Mouse (Mus musculus) ovary, postnatal 14 days (tissue): ENCODE results near the gene Ggt1.
"Not testable (repeated sequence)": the region's sequence is repeated elsewhere in the genome, so short reads cannot be mapped to it uniquely, and the experiment has no call there.

Source experiments
- DNase-seq: peaks from one replicate; pipeline ENCODE4 v3.0.0; 2022; ENCODE audit warnings: low spot score

Gene Ggt1

DNA sequence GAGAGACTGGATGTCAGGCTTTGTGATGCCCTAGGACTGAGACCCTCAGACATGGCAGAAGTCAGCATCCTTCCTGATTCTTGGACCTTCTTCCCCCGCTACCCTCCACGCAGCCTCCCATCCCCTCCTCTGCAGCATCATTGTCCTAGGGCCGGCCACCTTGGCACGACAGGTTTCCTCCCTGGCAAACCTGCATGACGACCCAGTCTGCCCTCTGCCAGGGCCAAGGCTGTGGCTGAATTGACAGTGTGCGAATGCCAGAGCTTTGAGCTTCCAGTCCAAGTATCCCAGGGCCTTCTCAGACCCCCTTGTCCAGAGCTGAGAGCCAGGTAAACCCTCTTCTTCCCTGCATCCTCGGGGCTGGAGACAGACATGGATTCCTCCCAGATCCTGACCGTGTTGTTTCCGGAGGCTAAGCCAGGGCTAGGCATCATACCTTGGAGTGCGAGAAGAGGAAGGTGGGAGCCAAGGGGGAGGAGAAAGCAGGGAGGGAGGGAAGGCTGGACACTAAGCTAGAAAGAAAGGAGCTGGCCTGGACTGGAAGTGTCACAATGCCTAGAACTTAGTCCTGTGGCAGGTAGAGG is at the start of gene Ggt1:
Gene Ggt1, plus strand, starts transcription at position 534 of the 584 bp plus-strand sequence.
- no peak for DNase-seq

DNA sequence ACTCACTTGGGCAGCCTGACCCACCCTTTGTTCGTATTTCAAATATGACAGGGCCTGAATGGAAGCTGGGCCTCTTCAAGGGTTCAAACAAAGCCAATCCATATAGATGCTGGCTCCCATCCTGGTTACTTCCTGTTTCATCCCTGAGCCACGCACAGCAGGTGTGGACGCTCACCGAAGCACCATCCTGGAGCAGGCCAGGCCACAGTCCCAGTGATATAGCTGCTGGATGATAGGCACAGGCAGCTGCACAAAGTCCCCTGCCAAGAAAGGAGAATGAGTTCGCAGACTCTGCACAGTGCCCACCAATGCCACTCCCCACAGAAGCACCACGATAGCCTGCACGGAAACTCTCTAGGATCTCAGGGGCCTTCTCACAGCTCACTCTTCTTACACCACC is 49.5 kb upstream of the Ggt1 start:
- no peak for DNase-seq

DNA sequence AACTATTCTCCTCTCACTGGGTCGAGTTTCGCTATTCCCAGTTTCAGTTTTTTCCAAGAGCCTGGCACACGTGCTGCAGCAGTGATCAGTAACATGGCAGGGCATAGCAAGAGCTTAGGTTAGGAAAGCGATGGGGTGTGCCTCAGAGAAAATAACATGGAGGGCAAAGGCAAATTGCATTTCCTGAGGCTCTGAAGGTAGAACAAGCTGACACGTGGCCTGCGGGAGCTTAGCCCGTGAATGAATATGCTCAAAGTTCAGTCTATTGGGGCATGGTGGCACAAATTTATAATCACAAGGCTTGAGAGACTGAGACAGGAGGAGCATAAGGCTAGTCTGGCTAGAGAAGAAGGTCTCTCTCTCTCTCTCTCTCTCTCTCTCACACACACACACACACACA is 48.6 kb upstream of the Ggt1 start:
- no peak for DNase-seq

DNA sequence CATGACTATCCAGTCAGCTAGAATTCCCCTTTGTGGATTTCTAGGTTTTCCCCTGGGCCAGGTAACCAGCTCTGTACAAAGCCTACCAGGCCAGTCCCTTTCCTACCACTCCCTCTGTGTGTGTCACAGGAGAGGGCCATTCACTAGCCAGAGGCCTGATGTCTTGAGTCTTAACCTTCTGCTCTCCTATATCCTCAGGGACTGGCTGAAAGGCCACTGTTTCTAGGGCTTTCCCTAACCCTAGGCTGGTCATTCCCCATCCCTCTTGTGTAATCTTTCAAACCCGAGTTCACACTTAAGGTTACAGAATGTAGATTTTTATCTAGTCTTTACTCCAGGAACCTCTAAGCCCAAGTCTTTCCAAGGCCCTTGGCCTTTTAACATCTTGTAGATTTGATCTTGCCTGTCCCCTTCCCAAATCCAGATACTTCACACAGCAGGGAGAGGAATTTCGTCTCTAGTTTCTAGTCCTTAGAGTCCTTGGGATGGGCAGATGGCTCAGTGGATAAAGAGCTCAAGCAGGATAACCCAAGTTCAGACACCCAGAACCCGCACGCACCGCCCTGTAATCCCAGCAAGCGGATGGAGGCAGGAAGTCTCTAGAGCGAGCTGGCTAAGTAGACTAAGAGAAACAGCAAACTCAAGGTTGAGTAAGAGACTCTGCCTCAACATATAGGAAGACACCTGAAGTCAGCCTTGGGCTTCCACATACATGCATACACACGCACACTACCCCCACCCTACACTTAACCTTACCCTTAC is 47.9 kb upstream of the Ggt1 start:
- no peak for DNase-seq

DNA sequence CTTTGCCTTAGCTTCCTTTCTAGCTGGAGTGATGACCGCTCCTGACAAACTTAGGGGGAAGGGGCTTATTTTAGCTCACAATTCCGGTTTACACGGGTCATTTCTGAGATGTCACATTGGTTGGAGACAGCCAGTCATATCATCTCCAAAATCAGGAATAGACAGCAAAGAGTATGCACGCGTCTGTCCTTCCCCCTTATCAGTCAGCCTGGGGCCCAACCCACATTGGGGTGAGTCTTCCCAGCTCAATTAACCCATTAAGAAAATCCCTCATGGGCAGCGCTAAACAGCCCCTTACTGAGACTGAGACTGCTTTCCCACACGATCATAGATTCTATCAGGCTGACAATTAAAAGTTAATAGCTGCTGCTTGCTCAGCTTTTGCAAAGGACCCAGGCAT is 47.0 kb upstream of the Ggt1 start:
- no peak for DNase-seq

DNA sequence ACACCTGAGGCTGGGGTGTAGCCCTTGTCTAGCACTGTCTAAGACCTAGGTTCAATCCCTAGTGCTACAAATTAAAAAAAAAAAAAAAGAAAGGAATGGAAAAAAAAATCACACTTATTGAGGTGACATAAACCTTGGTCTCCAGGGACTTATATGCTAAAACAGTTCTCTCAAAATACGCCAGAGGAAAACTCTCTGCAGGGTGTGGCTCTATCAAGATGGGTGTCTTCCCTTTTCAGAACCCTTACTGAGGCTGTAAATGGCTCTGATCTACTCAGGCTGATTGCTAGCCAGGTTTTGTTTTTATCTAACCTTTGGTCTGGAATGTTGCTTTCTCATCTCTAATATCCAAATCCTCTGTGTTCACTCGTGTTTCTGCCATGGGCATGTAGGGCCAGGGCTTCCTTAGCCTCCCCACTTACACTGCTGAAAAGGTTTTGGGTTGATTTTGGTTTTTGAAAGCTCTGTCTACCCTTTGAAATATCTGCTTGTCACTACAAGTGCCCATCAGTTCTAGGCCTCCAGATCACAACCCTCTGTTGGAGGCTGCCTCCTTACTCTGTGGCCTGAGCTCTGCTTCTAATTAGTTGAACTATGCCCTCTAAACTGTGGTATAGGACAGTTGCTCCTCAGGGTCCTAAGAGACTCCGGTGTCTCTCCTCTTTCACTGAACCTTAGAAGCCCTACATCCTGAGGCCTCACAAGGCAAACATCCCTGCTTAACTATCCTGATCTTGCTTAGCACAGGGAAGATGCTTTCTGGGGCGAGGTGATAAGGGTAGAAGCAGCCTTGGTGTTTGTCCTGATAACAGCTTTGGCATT is 46.0 kb upstream of the Ggt1 start:
- DNase-seq, result no peak

DNA sequence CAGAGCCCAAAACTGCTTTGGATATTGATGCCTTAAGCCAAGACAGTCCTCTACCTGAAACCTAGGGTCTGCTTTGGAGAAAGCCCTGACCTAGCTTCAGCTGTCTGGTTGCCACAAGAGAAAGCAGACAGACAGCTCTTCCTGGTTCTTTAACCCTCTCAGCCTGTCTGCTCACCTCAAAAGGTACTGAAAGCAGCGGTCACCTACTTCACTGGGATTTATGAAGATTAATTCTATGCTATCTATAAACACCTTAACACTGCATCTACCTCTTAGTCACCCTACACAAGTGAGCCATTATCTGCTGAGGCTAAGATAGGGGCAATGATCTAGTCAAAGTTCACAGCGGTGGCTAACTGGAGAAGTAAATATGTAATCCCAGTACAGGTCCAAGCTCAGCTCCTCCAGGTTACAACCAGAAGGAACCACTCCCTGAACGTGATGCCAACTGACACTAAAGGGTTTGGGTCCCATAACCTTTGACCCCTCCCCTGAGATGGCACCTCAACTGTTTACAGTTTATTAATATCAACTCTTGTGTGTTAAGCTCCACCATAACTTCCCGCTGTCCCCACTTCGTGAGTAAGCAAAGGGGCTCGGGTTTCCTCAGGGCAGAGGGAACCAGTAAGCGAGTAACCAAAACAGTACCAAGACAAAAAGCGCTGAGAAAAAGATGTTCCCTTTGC is 45.2 kb upstream of the Ggt1 start:
- no peak for DNase-seq

DNA sequence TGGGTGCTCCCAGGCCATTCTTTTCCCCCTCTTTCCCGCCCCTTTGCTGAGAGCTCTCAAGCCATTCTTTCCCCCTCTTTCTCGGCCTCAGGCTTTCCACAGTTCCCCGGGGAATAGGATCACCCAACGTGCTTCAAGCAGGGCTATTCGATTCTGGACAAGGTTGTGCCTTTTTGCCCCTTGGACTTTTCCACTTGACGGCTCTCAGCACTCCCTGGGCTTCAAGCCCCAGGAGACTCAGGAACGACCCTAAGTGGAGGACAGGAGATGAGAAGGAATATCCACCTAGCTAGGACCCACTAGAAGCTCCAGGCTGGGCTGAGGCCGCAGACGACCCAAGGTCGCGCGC is 44.7 kb upstream of the Ggt1 start:
- no peak for DNase-seq

DNA sequence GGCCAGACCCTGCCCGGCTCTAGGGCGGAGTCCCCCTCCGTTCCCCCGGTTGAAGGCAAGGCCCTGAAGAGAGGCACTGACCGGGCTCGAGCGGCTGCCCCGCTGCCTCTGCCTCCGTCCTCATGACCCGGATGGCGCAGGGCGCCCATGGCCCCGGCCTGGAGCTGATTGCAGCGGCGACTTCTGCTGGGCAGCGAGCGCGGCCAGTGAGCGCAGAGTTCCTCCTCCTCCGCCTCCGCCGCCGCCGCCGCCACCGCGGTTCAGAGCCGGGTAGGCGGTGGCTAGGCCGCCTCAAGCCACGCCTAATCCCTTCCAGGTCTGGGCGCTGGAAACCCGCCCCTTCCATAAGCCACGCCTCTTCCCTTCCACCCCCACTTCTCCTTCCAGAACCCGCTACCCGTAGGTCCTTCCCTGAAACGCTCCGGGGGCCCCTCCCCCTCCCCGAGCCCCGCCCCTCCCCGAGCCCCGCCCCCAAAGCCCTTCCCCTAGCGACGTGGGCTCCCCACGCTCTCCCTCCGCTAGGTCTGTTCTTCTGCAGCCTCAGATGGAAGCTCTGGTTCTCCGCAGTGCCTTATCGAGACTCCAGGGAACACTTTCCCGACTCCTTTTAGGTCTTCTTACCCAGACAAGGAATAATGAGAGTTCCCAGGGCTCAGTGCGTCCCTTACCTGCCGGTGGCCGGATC is 44.2 kb upstream of the Ggt1 start, which contains the start of gene Snrpd3:
Gene Snrpd3, plus strand, starts transcription at position 479 of the 685 bp plus-strand sequence.
- DNase-seq, result peak; percentile 80

DNA sequence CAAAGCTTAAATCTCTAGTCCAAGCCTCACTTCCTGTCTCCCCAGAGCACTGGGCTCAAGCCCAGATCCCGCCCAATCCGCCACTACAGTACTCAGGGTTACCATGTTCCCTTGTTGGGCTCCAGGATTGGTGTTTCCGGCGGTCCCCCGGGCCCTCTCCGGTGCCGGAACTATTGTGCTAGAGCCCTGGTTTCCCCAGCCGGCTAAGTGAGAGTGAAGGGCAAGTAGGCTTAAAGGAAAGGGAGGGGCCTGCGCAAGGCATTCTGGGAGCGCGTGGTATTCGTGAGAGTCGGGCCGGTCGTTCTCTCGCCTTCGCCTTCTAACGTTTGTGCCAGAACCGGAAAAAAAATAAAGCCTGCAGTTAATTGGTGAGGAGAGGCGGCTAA is 43.7 kb upstream of the Ggt1 start, which contains the start of gene Gucd1:
Gene Gucd1, minus strand, starts transcription at position 215 of the 386 bp plus-strand sequence.
- peak; percentile 97 for DNase-seq

DNA sequence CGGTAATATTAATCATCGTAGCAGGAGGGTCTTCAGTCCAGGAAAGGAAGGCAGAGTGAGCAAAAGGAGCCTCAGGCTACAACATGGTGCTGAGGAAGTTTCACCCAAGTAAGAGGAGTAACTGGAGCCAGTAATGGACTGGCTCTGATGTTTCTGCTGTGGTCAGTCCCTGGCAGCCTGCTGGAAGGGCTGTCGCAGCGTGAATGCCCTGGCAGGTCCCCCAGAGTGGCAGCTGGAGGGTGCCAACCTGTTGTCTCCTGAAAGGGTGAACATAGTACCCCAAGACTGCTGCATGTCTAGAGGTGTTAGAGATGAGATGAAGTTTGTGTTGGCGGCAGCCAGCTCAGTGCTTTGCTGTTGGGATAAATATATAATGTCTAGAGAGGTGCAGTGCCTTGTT is 40.8 kb upstream of the Ggt1 start:
- DNase-seq, result no peak

DNA sequence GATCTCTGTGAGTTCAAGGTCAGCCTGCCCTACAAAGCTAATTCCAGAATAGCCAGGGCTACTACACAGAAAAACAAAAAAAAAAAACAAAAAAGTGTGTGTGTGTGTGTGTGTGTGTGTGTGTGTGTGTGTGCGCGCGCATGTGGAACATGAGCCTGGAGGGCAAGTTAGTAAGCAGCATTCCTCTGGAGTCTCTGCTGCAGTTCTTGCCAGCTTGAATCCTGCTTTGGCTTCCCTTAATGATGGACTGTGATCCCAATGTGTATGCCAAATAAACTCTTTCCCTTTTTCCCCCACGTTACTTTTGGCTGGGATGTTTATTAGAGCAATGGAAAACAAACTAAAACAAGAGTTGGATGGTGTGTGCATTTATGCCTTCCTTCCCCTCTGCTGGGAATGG is 39.8 kb upstream of the Ggt1 start:
- no peak for DNase-seq

DNA sequence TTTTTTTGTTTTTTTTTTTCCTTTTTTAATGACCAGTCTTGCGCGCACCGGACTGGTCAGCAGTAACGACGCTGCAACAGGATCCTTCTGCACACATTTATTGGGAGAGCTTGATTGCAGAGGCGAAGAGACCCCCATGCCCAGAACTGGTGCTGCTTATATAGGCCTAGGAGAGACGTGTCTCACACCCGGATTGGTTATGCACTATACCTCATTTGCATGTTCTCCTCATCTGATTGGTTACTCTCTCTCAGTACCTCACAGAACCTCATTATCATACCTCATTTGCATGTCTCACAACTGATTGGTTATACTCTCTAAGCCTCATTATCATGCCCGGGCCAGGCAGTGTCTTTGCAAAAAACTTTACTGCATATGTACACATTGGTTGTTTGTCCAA is 36.0 kb upstream of the Ggt1 start:
- not testable (repeated sequence) for DNase-seq

DNA sequence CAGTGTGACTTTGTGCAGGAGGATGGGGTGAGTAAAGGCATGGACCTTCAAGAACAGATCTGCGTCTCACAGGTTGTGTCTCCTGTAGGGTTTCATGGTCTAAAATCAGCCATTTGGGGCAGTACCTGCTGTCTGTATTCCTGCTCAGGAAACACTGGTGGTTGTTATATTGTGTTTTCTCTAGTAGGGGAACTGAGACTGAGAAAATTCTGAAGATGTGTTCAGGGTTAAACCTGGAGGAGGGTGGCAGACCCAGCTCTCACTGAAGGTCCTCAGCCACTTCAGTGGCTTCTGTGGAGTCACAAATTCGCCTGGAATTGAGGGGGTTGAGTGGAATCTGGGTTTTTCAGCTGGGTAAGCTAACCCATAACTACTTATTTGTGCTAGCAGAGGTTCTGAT is 31.1 kb upstream of the Ggt1 start:
- DNase-seq, result no peak

DNA sequence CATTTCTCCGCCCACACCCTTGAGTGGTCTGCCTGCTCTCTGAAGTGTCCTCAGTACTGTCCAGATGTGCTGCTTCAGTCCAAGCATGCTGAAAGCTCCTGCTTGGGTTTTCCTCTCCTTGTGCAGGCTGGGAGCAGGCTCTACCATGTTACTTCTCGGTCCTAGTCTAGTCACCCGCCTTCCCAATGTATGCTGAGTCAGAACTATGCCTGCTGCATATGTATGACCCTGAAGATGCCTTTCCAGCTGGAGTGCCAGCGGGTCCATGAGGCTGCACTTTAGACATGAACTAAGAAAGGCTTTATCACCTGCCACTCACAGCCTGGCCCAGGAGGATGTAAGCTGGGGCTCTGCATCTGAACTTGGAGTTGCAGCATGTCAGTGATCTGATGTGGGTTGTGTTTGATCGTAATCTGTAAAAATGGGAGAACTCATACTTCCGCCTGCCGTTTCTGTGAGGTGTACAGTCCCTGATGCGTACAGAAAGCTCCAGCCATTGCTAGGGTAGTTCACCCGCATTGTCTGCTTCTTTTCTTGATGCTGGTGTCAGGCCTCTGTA is 29.8 kb upstream of the Ggt1 start:
- DNase-seq, result no peak

DNA sequence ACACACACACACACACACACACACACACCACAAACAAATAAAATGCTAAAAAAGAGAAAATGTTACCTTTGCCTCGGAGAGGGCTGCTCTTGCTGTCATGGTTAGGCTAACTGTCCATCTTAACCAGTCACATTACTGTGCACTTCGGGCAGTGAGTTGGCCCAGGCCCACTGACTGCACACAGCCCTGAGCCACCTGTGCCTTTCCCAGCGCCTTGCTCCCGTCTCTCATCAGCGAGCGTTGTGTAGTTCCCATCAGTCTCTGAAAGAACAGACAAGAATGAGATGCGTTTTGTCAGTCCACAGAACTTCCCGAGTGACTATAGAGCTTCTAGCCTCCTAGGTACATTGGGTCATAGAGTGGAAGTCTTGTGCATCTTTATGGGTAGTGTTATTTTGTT is 27.2 kb upstream of the Ggt1 start:
- no peak for DNase-seq

DNA sequence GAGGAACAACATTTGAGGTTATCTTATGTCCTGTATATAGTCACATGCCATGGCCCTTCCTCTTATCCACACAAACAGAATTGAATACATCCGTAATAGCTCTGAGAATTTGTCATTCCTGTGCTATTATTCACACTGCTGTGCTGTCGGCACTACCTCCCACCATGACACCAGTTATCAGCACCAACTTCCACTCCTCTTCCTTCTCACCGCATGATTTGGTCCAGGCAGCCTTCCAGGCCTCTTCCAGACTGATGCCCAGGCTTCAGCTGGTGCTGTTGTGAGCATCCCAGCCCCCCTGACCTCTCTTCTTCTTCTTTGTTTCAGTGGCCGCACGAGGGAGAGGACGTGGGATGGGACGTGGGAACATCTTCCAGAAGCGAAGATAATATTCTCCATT is 26.5 kb upstream of the Ggt1 start:
- DNase-seq, result no peak

DNA sequence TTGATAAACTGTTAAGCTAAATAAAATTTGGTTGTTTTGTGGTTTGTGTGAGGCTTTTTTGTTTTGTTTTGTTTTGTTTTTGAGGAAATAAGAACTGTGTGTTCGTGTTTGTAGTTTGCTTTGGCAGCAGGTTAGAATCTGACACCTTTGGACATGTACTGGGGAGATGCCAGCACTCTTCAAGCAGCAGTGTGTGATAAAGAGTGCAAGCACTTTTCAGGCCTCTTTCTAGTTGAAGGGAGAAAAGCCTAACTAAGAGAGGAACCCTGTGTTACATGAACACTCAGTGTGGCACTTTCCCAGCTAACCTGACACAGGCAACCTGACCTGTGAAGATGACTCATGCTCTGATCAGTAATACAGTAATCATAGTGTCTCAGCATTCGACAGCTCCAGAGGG is 26.0 kb upstream of the Ggt1 start:
- no peak for DNase-seq

DNA sequence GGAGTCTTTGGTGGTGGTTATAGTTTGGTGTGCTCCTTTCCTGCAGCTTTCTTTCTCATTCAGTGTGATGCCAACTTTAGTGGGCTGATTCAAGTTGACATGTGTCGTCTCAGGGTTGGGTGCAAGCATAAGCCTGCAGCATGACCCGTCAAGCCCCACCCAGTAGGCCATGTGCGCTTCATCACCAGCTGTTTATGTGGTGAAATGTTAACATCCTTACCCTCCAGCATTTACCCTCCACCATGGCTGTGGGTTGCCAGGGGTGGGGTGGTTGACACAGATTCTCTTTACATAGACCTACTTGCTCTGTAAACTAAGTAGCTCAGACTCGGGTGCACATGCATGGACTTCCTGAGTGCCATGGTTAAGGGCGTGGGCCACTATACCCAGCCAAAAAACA is 25.3 kb upstream of the Ggt1 start:
- no peak for DNase-seq

DNA sequence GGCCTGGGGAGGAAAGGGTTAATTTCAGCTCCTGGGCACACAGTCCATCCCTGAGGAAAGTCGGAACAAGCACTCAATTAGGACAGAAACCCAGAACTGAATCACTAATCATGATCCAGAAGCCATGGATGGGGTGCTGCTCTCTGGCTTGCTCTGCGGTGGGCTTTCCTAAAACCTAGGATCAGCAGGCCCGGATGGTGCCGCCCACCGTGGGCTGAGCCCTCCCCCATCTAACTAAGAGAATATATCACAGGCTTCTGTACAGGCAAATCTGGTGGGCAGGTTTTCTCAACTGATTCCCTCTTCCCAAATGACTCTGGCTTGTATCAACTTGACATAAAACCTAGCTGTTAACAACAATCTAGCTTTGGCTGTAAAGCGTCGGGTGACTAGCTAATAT is 13.5 kb upstream of the Ggt1 start:
- no peak for DNase-seq

DNA sequence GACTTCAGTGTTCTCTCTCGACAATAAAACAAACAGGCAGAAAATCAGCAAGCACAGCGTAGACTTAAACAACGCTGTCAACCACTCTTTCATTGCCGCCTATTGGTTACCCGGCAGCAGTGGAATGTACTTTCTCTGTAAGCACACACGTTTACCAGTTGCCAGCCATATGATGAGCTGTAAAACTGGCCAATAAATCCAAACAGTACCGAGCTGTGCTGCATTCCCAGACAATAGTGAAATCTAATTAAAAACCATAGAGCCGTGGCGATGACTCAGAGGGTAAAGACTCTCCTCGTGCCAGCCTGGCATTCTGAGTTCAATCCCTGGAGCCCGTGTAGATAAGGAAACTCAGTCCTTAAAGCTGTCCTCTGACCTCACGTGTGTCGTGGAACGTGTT is 12.9 kb upstream of the Ggt1 start:
- no peak for DNase-seq

DNA sequence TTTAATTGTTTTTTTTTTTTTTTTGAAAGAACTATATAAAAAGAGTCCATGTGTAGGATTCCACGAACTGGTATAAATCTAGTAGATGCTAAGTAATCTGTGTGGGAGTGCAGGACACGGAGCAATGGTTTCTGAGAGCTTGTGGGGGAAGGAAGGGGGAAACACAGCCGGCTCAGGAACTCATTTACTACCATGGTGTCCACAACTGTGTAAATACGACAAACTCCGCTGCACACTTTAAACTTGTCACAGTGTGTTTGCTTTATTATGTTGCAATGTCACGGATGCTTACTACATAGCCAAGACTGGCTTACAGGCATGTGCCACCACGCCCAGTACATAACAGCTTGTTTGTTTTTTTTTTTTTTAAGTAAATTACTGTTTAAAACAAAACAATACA is 11.5 kb upstream of the Ggt1 start:
- DNase-seq, result no peak
